Mouse (Mus musculus) retina, embryonic 14.5 days (tissue): ENCODE data around the gene Adam8.

Experiments used
- DNase-seq: peaks from one replicate; pipeline ENCODE4 v3.0.0-alpha.2; 2015; ENCODE audit warnings: low spot score

The Adam8 gene

DNA sequence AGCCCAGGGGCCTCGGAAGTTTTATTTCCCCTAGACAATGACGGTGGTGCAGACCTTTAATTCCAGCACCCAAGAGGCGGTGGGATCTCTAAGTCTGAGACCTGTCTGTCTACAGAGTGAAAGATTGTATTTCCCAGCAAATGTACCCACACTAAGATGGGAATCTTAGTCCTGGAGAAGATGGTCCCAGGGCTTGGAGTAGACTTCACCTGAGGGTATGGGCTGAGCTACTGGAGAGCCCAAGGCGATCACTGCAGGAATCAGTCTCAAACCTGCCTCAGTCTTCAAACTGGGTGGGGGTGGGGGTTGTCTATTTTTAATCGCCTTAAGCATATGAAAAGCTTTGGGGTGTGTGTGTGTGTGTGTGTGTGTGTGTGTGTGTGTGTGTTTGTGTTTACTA is 46.3 kb downstream of the Adam8 start:
- no peak for DNase-seq

DNA sequence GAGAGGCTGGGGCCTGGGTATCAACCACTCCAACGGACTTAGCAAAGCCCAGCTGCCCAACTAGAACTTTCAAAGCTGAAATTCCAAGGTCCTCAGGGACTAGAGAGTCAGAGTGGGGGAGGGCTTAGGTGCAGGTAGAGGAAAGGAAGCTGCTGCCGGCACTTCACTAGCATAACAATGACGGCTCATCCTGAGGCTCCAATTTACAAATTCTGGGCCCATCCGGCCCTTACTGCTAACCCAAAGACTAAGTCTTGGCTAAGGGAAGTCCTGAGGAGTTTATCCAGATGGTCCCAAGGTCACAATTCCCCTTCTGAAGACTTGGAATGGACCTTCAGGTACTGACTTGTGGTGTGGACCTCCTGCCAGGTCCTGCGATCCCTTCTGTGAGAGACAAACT is 46.8 kb downstream of the Adam8 start:
- no peak for DNase-seq

GRCm38 (mm10) chr7:139944291-139945240 is 47.8 kb downstream of the Adam8 start:
- DNase-seq = no peak

- DNase-seq = peak; percentile 44
Observed at GRCm38 (mm10) chr7:139943674-139944281, 48.6 kb downstream of the Adam8 start, which contains the start of gene Utf1. TSS of gene Utf1 (plus strand) at chr7:139943789.

- no peak for DNase-seq
Observed at GRCm38 (mm10) chr7:139940476-139941209, 51.7 kb downstream of the Adam8 start.

DNA sequence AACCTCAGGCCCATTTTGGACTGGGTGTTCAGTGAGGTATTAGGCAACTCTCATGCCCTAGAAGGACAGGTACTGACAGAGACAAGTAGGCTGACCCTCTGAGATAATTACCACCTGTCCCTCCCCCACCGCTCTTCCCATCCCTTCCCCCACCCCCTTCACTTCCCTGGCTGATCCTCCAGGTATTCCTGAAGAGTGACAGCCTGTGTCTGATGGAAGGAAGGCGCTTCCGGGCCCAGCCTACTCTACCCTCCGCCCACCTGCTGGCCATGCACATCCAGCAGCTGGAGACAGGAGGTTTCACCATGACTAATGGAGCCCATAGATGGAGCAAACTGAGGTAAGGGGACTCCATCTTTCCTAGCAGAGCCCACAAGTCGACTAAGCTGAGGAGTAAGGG is 54.6 kb downstream of the Adam8 start:
- no peak for DNase-seq

- no peak for DNase-seq
Observed at GRCm38 (mm10) chr7:139937138-139937537, 55.2 kb downstream of the Adam8 start.

DNA sequence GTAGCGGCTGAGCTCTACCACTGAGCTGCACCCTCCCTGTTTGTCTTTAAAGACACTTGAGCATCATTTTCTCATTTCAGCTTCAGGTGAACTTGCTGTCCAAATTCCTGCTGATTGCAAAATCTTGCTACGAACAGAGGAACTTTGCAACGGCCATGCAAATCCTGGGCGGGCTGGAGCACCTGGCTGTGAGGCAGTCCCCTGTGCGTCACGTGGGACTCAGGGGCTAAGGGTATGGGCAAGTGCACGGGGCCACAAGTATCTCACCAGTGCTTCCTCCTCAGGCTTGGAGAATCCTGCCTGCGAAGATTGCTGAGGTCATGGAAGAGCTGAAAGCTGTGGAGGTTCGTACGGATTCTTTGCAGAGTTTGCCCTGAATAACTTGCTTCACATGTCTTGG is 55.7 kb downstream of the Adam8 start:
- no peak for DNase-seq

DNA sequence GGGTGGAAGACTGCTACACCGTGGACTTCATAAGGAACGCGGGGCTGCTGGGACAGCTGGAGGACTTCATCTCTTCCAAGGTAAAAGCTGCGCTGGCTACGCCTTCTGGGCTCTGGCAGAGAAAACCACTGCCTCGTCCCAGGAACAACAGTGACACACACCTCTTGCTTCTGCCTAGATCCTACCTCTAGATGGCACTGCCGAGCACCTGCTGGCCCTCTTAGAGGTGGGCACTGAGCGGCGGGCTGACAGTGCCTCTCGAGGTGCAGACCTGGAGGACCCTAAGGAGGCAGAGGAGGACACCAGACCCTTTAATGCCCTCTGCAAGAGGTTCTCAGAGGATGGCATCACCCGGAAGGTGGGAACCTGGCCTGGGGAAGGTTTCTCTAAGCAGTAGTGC is 61.6 kb downstream of the Adam8 start:
- DNase-seq = peak; percentile 78
